18 mouse cellular contexts compared by ENCODE assay signal in genomic region chr1:185484281-185484680, GRCm38 (mm10). TPM values are rescaled to one million over a fixed set of nuclear protein-coding genes. Genes with fewer than 3 reads are reported as not detected.
A peak's percentile ranks its signal among the peaks of the same experiment; 100 is the strongest.
DNase-seq lines count a peak whose midpoint lies in the region; ATAC-seq lines count a peak whose summit lies in the region.
"Had no signal": no experiment of that assay in that cellular context is flagged by ENCODE, and none has a peak within 500 bp of the region (broad histone marks: within the 10 kb centered on the region; RNA-seq: fewer than 3 reads in every experiment).

No protein-coding gene starts in this region.

- peak; percentile 20; the same call in 1 of the 2 replicates for ATAC-seq in frontal cortex, adult (ENCODE audit: low TSS enrichment)
- ATAC-seq: inflammation-experienced regulatory T-cells, adult 6 months had no signal

- no peak overlapping the region for H3K4me3 ChIP-seq in limb, embryonic 10.5 days
- H3K4me3 ChIP-seq: heart, embryonic 15.5 days; liver, embryonic 15.5 days; midbrain, embryonic 12.5 days had no signal

- intact Hi-C loops in left cerebral cortex, postnatal 14 days (cut with DNase I): no loop called here

- H3K36me3 ChIP-seq in limb, embryonic 10.5 days: no peaks in the 10 kb centered on the region
- H3K36me3 ChIP-seq: heart, embryonic 15.5 days; liver, embryonic 15.5 days; midbrain, embryonic 12.5 days had no signal

- H3K27me3 ChIP-seq in limb, embryonic 10.5 days (ENCODE audit: low read depth, poor library complexity, severe bottlenecking): no peaks in the 10 kb centered on the region; the same call in 1 of the 2 replicates
- H3K27me3 ChIP-seq: heart, embryonic 15.5 days; midbrain, embryonic 12.5 days had no signal

- H3K4me1 ChIP-seq in limb, embryonic 10.5 days: peaks cover 49% of the 10 kb centered on the region
- H3K4me1 ChIP-seq: heart, embryonic 15.5 days had no signal

- peak overlapping the region; percentile 31; the same call in 1 of the 2 replicates for H3K27ac ChIP-seq in limb, embryonic 10.5 days
- H3K27ac ChIP-seq: heart, embryonic 15.5 days; midbrain, embryonic 12.5 days had no signal

- 76% methylated on average over 19 of the region's 19 CpGs for WGBS in limb, embryonic 10.5 days

- DNase-seq in frontal cortex, postnatal 25 days (ENCODE audit: low spot score in 2 of 2): no peak
- peak; percentile 11 to 14 for DNase-seq in left cerebral cortex, postnatal 14 days (ENCODE audit: low spot score in 2 of 2)
- no peak for DNase-seq in left cerebral cortex, adult 11 months (ENCODE audit: low spot score)
- DNase-seq in brain, adult 2 months (ENCODE audit: low read depth, low spot score): peak; percentile 9
- no peak for DNase-seq in limb, embryonic 10.5 days (ENCODE audit: low spot score)
- DNase-seq in ovary, postnatal 36 days (ENCODE audit: low spot score): no peak
- no peak for DNase-seq in kidney, postnatal 25 days
- DNase-seq: adrenal gland, adult 8-10 months; B cell, adult 2 months; kidney, postnatal 10 days; lung, postnatal 14 days; thymus, postnatal 14 days had no signal

- H3K9me3 ChIP-seq in limb, embryonic 10.5 days (replicated peaks): no peaks in the 10 kb centered on the region
- H3K9me3 ChIP-seq: heart, embryonic 15.5 days; liver, embryonic 15.5 days; midbrain, embryonic 12.5 days had no signal

RNA-seq across cellular contexts. Expression of gene Slc30a10, which starts 29.6 kb away (rescaled TPM):
- 10 to 100 TPM; 11.2 to 12.5 TPM for total RNA-seq in left cerebral cortex, postnatal 14 days (2021)
- polyA plus RNA-seq in limb, embryonic 10.5 days (2016; fragmentation: Nextera tagmentation; extraction: Ambion mirVana): 0.86 and 1.2 TPM in 2 replicates
- total RNA-seq: adrenal gland, adult 8-10 months; granulocyte monocyte progenitor cell, adult 5-6 weeks had no signal
- polyA plus RNA-seq: inflammation-experienced regulatory T-cells, adult 6 months had no signal

Comparison
In these comparisons a context has a peak if more than half of its experiments do, and no peak if none do; other contexts are left out.
1. DNase-seq: peak in left cerebral cortex, postnatal 14 days (2 of 2) and brain, adult 2 months (single experiment); none in frontal cortex, postnatal 25 days (0 of 2), left cerebral cortex, adult 11 months (single experiment), limb, embryonic 10.5 days (single experiment), ovary, postnatal 36 days (single experiment) and kidney, postnatal 25 days (0 of 2).